Mouse (Mus musculus): ENCODE results near the gene Thsd7b. TPM values are rescaled to one million over a fixed set of nuclear protein-coding genes. Genes with fewer than 3 reads are reported as not detected.

Thsd7b gene
- polyA plus RNA-seq (2012; fragmentation: generic; extraction: Trizol): 0.16 TPM

DNA sequence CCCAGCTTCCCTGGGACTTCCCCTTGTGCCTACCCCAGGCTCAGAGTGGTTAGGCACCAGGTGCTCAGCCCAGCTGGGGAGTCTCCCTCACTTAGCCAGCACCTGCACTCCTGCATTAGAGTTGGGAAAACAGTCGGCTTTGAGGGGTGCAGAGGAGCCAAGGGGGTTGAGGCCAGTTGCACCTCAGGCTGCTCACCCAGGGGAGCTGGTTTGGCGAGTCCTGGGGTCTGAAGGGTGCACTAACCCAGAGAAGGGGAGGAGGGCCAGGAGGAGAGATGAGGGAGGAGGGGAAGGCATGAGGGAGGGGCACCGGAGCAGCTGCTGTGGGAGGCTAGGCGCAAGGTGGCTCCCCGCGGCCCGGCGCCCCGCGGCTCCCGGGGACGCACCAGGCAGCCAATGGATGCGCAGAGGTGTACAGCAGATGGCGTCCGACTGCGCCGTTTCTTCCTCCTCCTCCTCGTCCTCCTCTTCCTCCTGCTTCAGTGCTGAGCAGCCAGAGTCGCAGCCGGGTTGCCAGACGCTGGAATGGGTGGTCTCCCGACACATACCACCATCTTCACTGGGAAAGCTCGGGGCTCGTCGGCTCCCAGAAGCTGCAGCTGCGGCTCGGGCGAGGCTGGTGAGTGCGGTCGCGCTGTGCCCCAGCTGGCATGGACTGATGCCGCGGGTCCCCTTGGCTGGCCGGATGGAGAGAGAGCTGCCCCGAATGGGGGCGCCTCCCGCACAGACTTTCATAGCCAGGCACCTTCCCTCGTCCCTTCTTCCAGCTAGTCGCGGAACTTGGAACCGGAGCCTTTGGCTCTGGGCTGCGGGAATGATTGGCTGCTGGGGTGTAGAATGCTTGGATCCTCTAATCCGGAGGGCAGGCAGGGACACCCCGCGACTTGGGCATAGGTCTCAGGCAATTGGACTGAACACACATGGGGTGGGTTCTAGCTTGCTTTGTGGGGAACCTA is at the start of gene Thsd7b:
Gene Thsd7b (plus strand): TSS at position 321 of the 956 bp plus-strand sequence.
- Histone ChIP-seq H3K36me3 (ENCODE audit: control insufficient read depth, insufficient read depth) (no peaks in the 10 kb centered on the region), H3ac (ENCODE audit: control insufficient read depth, insufficient read length) (no peak within 1 kb of the TSS), H3K27me3 (ENCODE audit: control insufficient read depth, insufficient read depth, insufficient read length) (peaks cover 27% of the 10 kb centered on the region), H3K79me2 (ENCODE audit: control insufficient read depth, insufficient read depth) (no peaks in the 10 kb centered on the region), H3K4me2 (ENCODE audit: low read depth) (no peak within 1 kb of the TSS), H3K4me3 (no peak within 1 kb of the TSS)
- TF ChIP-seq POLR2AphosphoS2 (IDR thresholded peaks at IDR 0.05; ENCODE audit: insufficient read length, low read depth) (no peak), USF1 (IDR thresholded peaks at IDR 0.05; ENCODE audit: low read depth) (no peak), E2F4 (IDR thresholded peaks at IDR 0.05; ENCODE audit: insufficient read depth) (no peak)

DNA sequence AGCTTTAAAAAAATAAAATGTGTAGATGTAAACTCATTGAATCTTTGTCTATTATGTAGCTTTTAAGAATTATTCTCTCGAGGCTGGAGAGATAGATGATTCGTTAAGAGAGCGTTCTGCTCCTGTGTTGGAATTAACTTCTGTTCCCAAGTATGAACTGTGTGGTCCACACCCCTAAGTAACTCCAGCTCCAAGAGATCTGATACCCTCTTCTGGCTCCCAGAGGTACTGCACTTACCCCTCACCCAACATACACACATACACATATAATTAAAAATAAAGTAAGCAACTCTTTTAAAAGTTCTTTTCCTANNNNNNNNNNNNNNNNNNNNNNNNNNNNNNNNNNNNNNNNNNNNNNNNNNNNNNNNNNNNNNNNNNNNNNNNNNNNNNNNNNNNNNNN is 28.8 kb upstream of the Thsd7b start:
- Histone ChIP-seq H3ac (ENCODE audit: control insufficient read depth, insufficient read length) (no peak overlapping the region), H3K4me3 (no peak overlapping the region), H3K27me3 (ENCODE audit: control insufficient read depth, insufficient read depth, insufficient read length) (no peaks in the 10 kb centered on the region), H3K79me2 (ENCODE audit: control insufficient read depth, insufficient read depth) (no peaks in the 10 kb centered on the region), H3K36me3 (ENCODE audit: control insufficient read depth, insufficient read depth) (no peaks in the 10 kb centered on the region), H3K4me2 (ENCODE audit: low read depth) (no peak overlapping the region)
- TF ChIP-seq REST (IDR thresholded peaks at IDR 0.05; ENCODE audit: insufficient read depth, insufficient read length): no peak
- no peak for TF ChIP-seq MYOG (IDR thresholded peaks at IDR 0.05; ENCODE audit: control insufficient read depth in 1 of 3, insufficient read depth in 1 of 3, insufficient read length in 2 of 3, low read depth in 2 of 3)
- TF ChIP-seq TCF3 (IDR thresholded peaks at IDR 0.05; ENCODE audit: insufficient read length, low read depth): no peak
- TF ChIP-seq USF1 (IDR thresholded peaks at IDR 0.05; ENCODE audit: low read depth): no peak
- no peak for TF ChIP-seq MAX (IDR thresholded peaks at IDR 0.05; ENCODE audit: low read depth)
- no peak for TF ChIP-seq E2F4 (IDR thresholded peaks at IDR 0.05; ENCODE audit: insufficient read depth)
- TF ChIP-seq POLR2A (IDR thresholded peaks at IDR 0.05; ENCODE audit: insufficient read length, low read depth): no peak
- TF ChIP-seq POLR2AphosphoS2 (IDR thresholded peaks at IDR 0.05; ENCODE audit: insufficient read length, low read depth): no peak
- no peak for TF ChIP-seq CEBPB (IDR thresholded peaks at IDR 0.05; ENCODE audit: insufficient read depth, poor library complexity, severe bottlenecking)
- TF ChIP-seq MYOD1 (IDR thresholded peaks at IDR 0.05; ENCODE audit: control insufficient read depth in 1 of 3, insufficient read length in 2 of 3, low read depth in 2 of 3): no peak
- TF ChIP-seq SRF (IDR thresholded peaks at IDR 0.05; ENCODE audit: control insufficient read depth, insufficient read length, low read depth): no peak
- no peak for TF ChIP-seq TCF12 (IDR thresholded peaks at IDR 0.05; ENCODE audit: insufficient read depth, poor library complexity, severe bottlenecking)

DNA sequence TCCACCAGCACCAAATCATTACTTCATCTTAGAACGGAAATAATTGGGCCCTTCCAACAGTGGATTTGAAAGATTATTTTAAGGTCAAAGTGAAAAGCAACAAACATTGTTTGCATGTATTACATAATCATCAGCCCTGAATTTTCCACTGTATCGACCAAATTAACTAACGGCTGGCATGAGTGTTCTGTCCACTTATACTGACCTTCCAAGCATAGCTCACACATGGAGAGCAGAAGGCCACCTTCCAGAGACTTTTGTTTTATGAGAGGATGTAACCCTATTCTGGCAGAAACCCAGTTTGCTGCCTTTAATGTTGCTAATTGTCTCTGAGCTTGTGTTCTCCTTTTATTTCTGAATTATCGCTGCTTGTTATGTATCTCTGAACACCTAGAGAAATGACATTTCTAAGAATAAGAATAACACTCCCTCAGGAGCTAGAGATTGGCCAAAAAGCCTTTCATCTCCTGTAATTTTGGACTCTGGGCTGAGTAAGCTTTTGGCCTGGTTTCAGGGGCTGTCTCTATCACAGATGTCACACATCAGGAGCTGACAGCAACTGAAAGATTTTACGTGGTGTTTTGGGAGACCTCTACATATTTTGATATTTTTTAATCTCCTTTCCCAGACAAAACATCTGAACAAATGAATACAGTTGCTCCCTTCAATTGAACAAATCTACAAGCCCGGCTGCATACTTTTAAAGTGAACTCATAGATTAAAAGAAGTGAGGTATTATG is 22.2 kb upstream of the Thsd7b start:
- Histone ChIP-seq H3K36me3 (ENCODE audit: control insufficient read depth, insufficient read depth) (no peaks in the 10 kb centered on the region), H3K27me3 (ENCODE audit: control insufficient read depth, insufficient read depth, insufficient read length) (no peaks in the 10 kb centered on the region)

DNA sequence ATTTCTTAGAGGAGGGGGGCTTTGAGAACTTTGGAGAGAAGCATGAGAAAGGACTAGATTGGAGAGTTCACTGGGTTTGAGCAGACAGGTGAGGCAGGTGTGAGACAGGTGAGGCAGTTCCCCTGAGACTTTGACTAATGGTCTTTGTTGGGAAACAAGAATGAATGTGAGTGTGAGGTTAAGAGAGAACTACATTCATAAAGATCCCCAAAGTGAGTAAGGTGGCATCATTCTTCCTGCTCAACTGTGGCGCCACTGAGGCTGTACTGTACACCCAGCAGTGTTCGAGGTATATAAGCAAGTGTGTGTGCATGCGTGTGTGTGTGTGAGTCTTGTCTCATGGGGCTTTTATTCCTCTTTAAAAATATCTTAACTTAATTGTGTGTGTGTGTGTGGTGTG is 6.4 kb upstream of the Thsd7b start:
- H3K27me3 ChIP-seq (ENCODE audit: control insufficient read depth, insufficient read depth, insufficient read length): peaks cover 6% of the 10 kb centered on the region
- TF ChIP-seq MAX (IDR thresholded peaks at IDR 0.05; ENCODE audit: low read depth) (no peak), REST (IDR thresholded peaks at IDR 0.05; ENCODE audit: insufficient read depth, insufficient read length) (no peak), MYOG (IDR thresholded peaks at IDR 0.05; ENCODE audit: control insufficient read depth in 1 of 3, insufficient read depth in 1 of 3, insufficient read length in 2 of 3, low read depth in 2 of 3) (no peak), CEBPB (IDR thresholded peaks at IDR 0.05; ENCODE audit: insufficient read depth, poor library complexity, severe bottlenecking) (no peak), USF1 (IDR thresholded peaks at IDR 0.05; ENCODE audit: low read depth) (no peak), TCF12 (IDR thresholded peaks at IDR 0.05; ENCODE audit: insufficient read depth, poor library complexity, severe bottlenecking) (no peak), POLR2A (IDR thresholded peaks at IDR 0.05; ENCODE audit: insufficient read length, low read depth) (no peak), TCF3 (IDR thresholded peaks at IDR 0.05; ENCODE audit: insufficient read length, low read depth) (no peak), POLR2AphosphoS2 (IDR thresholded peaks at IDR 0.05; ENCODE audit: insufficient read length, low read depth) (no peak), E2F4 (IDR thresholded peaks at IDR 0.05; ENCODE audit: insufficient read depth) (no peak)
- no peaks in the 10 kb centered on the region for H3K79me2 ChIP-seq (ENCODE audit: control insufficient read depth, insufficient read depth)
- H3K4me2 ChIP-seq (ENCODE audit: low read depth): no peak overlapping the region
- no peak overlapping the region for H3K4me3 ChIP-seq
- H3ac ChIP-seq (ENCODE audit: control insufficient read depth, insufficient read length): no peak overlapping the region
- H3K36me3 ChIP-seq (ENCODE audit: control insufficient read depth, insufficient read depth): no peaks in the 10 kb centered on the region

More for the DNA sequence above, 22.2 kb upstream of the Thsd7b start:
- Histone ChIP-seq H3K79me2 (ENCODE audit: control insufficient read depth, insufficient read depth) (no peaks in the 10 kb centered on the region), H3ac (ENCODE audit: control insufficient read depth, insufficient read length) (no peak overlapping the region), H3K4me2 (ENCODE audit: low read depth) (no peak overlapping the region), H3K4me3 (no peak overlapping the region)
- TF ChIP-seq E2F4 (IDR thresholded peaks at IDR 0.05; ENCODE audit: insufficient read depth) (no peak), POLR2A (IDR thresholded peaks at IDR 0.05; ENCODE audit: insufficient read length, low read depth) (no peak), POLR2AphosphoS2 (IDR thresholded peaks at IDR 0.05; ENCODE audit: insufficient read length, low read depth) (no peak), TCF12 (IDR thresholded peaks at IDR 0.05; ENCODE audit: insufficient read depth, poor library complexity, severe bottlenecking) (no peak), TCF3 (IDR thresholded peaks at IDR 0.05; ENCODE audit: insufficient read length, low read depth) (no peak), REST (IDR thresholded peaks at IDR 0.05; ENCODE audit: insufficient read depth, insufficient read length) (no peak), SRF (IDR thresholded peaks at IDR 0.05; ENCODE audit: control insufficient read depth, insufficient read length, low read depth) (no peak), USF1 (IDR thresholded peaks at IDR 0.05; ENCODE audit: low read depth) (no peak), MYOG (IDR thresholded peaks at IDR 0.05; ENCODE audit: control insufficient read depth in 1 of 3, insufficient read depth in 1 of 3, insufficient read length in 2 of 3, low read depth in 2 of 3) (no peak), MAX (IDR thresholded peaks at IDR 0.05; ENCODE audit: low read depth) (no peak), CEBPB (IDR thresholded peaks at IDR 0.05; ENCODE audit: insufficient read depth, poor library complexity, severe bottlenecking) (no peak), MYOD1 (IDR thresholded peaks at IDR 0.05; ENCODE audit: control insufficient read depth in 1 of 3, insufficient read length in 2 of 3, low read depth in 2 of 3) (no peak)
